Mouse (Mus musculus): Measurements from ENCODE around the gene Gm13698. TPM values are rescaled to one million over a fixed set of nuclear protein-coding genes. Genes with fewer than 3 reads are reported as not detected.
A peak's percentile ranks its signal among the peaks of the same experiment; 100 is the strongest.
"Not testable (repeated sequence)": the region's sequence is repeated elsewhere in the genome, so short reads cannot be mapped to it uniquely, and the experiment has no call there.

Gene Gm13698
- total RNA-seq (2021), result 1 to 10 TPM; 2.0 to 2.1 TPM
- long read RNA-seq, experiment 1, result 0 reads
- long read RNA-seq, experiment 2, result 0 reads

DNA sequence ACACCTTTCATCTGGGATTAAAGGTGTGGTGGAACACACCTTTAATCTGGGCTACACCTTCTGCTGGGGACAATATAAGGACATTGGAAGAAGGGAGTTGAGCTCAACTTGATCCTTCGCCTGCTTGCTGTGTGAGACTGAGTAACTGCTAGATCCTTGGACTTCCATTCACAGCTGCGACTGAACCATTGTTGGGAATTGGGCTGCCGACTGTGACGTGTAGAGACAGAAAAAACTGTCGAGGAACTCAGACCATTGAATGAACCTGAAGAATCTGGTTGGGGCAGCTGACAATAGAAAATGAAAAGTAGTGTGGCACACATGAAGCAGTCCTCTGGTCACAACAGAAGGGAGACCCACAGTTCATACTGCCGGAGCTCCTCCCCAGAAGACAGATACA lies at the start of gene Gm13698:
Gene Gm13698, plus strand, starts transcription at position 301 of the 400 bp plus-strand sequence.
- not testable (repeated sequence) for DNase-seq (ENCODE audit: low spot score in 2 of 2); H3K4me3 ChIP-seq; H3K27ac ChIP-seq

DNA sequence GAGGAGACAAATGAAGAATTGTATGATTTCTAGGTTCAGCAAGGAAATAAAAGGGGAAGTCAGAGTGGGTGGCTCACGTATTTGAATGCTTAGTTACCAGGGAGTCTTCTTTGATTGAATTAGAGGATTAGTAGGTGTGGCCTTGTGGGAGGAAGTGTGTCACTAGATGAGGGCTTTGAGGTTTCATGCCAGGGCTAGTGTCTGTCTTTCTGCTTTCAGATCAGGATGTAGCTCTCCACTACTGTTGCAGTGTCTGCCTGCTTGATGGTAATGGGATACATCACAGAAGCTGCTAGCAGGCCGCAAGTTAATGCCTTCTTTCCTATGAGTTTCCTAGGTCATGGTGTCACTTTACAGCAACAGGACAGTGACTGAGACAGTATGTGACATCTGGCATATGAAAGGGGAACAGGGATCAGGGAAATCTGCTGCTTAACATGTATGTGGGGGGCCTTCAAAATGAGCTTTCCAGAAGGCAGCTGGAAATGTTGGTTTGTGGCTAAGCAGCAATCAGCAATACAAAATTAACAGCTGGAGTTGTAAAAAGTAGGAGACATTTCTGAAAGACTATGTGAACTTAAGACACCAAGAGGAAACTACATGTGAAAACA lies 25.9 kb upstream of the Gm13698 start:
- H3K27ac ChIP-seq, result no peak overlapping the region
- no peak for TF ChIP-seq CTCF (conservative IDR thresholded peaks at IDR 0.05)
- no peak for DNase-seq (ENCODE audit: low spot score in 2 of 2)
- no peak overlapping the region for H3K4me3 ChIP-seq

DNA sequence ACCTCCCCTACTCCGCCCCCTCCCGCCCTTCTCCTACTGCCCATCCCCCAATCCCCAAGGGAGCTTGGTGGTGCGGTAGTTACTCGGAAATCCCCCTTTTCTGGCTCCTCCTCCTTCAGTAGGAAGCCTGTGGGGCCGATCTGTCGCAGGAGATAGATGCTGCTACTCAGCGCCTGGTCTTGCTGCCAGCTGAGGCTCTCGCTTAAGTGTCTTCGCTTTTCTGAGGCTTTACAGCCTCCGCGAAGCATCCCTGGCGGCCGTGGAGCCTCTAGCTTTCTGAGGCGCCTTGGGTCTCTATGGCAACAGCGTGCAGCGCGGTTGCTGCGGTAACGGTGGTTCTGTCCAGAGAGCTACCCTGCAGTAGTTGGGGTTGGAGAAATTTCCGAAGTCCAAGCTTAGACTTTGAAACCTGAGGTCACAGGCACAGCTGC lies 14.5 kb upstream of the Gm13698 start, which contains the start of gene Zswim2:
Gene Zswim2, minus strand, starts transcription at position 298 of the 431 bp plus-strand sequence.
- Histone ChIP-seq H3K4me3 (peak within 1 kb of the TSS; percentile 53), H3K27ac (peak within 1 kb of the TSS; percentile 78)
- no peak; the same call in none of the 2 replicates for TF ChIP-seq CTCF (conservative IDR thresholded peaks at IDR 0.05)
- peak; percentile 88 to 93 for DNase-seq (ENCODE audit: low spot score in 2 of 2)

DNA sequence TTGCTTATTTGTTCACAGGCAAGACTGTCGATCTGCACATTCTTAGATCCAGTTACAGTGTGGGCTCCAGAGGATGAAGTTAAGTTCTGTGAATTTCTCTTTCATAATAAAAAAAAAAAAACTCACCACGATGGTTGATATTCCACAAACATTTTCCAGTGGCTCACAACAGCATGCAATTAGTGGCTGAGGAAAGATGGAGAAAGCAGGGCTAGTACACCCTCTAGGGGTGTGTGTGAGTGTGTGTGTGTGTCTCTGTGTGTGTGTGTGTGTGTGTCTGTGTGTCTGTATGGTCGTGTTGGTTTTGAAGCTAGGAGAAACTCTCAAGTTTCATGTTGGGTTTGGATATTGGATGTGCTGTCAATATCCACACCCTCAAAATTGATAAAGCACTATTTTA lies 14.1 kb upstream of the Gm13698 start:
- DNase-seq (ENCODE audit: low spot score in 2 of 2), result no peak
- Histone ChIP-seq H3K27ac (peak overlapping the region; percentile 78), H3K4me3 (peak overlapping the region; percentile 53)
- no peak for TF ChIP-seq CTCF (conservative IDR thresholded peaks at IDR 0.05)

DNA sequence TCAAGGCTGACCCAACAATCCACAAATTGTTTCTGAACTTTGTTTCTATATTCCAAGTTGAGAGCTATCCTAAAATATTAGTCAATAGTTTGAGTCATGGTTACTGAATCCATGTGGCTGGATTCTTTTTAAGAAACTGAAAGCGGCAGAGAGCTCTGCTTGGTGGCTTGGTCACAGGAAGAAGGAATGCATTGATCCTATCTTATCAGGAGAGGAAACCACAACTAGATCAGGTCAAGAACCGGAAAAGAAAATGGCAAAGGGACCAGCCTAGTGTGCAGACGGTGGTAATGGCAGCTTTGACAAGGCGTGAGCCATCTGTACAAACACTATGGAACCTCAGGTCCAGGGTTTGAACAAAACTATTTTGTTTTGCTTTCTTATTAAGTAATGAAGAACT lies 13.7 kb upstream of the Gm13698 start:
- no peak overlapping the region for H3K4me3 ChIP-seq
- DNase-seq (ENCODE audit: low spot score in 2 of 2), result no peak
- peak overlapping the region; percentile 78 for H3K27ac ChIP-seq
- no peak for TF ChIP-seq CTCF (conservative IDR thresholded peaks at IDR 0.05)

DNA sequence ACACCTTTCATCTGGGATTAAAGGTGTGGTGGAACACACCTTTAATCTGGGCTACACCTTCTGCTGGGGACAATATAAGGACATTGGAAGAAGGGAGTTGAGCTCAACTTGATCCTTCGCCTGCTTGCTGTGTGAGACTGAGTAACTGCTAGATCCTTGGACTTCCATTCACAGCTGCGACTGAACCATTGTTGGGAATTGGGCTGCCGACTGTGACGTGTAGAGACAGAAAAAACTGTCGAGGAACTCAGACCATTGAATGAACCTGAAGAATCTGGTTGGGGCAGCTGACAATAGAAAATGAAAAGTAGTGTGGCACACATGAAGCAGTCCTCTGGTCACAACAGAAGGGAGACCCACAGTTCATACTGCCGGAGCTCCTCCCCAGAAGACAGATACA lies 5.7 kb downstream of the Gm13698 start, which contains the start of gene Gm13693:
Gene Gm13693, plus strand, starts transcription at position 301 of the 400 bp plus-strand sequence.
- H3K27ac ChIP-seq; DNase-seq (ENCODE audit: low spot score in 2 of 2); H3K4me3 ChIP-seq: not testable (repeated sequence)

DNA sequence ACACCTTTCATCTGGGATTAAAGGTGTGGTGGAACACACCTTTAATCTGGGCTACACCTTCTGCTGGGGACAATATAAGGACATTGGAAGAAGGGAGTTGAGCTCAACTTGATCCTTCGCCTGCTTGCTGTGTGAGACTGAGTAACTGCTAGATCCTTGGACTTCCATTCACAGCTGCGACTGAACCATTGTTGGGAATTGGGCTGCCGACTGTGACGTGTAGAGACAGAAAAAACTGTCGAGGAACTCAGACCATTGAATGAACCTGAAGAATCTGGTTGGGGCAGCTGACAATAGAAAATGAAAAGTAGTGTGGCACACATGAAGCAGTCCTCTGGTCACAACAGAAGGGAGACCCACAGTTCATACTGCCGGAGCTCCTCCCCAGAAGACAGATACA lies 11.5 kb downstream of the Gm13698 start, which contains the start of gene Gm13695:
Gene Gm13695, plus strand, starts transcription at position 301 of the 400 bp plus-strand sequence.
- H3K27ac ChIP-seq; H3K4me3 ChIP-seq; DNase-seq (ENCODE audit: low spot score in 2 of 2): not testable (repeated sequence)

DNA sequence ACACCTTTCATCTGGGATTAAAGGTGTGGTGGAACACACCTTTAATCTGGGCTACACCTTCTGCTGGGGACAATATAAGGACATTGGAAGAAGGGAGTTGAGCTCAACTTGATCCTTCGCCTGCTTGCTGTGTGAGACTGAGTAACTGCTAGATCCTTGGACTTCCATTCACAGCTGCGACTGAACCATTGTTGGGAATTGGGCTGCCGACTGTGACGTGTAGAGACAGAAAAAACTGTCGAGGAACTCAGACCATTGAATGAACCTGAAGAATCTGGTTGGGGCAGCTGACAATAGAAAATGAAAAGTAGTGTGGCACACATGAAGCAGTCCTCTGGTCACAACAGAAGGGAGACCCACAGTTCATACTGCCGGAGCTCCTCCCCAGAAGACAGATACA lies 17.3 kb downstream of the Gm13698 start, which contains the start of gene Gm13696:
Gene Gm13696, plus strand, starts transcription at position 301 of the 400 bp plus-strand sequence.
- not testable (repeated sequence) for DNase-seq (ENCODE audit: low spot score in 2 of 2); H3K27ac ChIP-seq; H3K4me3 ChIP-seq

DNA sequence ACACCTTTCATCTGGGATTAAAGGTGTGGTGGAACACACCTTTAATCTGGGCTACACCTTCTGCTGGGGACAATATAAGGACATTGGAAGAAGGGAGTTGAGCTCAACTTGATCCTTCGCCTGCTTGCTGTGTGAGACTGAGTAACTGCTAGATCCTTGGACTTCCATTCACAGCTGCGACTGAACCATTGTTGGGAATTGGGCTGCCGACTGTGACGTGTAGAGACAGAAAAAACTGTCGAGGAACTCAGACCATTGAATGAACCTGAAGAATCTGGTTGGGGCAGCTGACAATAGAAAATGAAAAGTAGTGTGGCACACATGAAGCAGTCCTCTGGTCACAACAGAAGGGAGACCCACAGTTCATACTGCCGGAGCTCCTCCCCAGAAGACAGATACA lies 23.1 kb downstream of the Gm13698 start, which contains the start of gene Gm13694:
Gene Gm13694, plus strand, starts transcription at position 301 of the 400 bp plus-strand sequence.
- not testable (repeated sequence) for H3K27ac ChIP-seq; DNase-seq (ENCODE audit: low spot score in 2 of 2)

DNA sequence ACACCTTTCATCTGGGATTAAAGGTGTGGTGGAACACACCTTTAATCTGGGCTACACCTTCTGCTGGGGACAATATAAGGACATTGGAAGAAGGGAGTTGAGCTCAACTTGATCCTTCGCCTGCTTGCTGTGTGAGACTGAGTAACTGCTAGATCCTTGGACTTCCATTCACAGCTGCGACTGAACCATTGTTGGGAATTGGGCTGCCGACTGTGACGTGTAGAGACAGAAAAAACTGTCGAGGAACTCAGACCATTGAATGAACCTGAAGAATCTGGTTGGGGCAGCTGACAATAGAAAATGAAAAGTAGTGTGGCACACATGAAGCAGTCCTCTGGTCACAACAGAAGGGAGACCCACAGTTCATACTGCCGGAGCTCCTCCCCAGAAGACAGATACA lies 28.9 kb downstream of the Gm13698 start, which contains the start of gene Gm13697:
Gene Gm13697, plus strand, starts transcription at position 301 of the 400 bp plus-strand sequence.
- H3K4me3 ChIP-seq; DNase-seq (ENCODE audit: low spot score in 2 of 2); H3K27ac ChIP-seq: not testable (repeated sequence)

More for the DNA sequence above, 23.1 kb downstream of the Gm13698 start, which contains the start of gene Gm13694:
- H3K4me3 ChIP-seq, result not testable (repeated sequence)

DNA sequence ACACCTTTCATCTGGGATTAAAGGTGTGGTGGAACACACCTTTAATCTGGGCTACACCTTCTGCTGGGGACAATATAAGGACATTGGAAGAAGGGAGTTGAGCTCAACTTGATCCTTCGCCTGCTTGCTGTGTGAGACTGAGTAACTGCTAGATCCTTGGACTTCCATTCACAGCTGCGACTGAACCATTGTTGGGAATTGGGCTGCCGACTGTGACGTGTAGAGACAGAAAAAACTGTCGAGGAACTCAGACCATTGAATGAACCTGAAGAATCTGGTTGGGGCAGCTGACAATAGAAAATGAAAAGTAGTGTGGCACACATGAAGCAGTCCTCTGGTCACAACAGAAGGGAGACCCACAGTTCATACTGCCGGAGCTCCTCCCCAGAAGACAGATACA lies 34.8 kb downstream of the Gm13698 start, which contains the start of gene Gm13691:
Gene Gm13691, plus strand, starts transcription at position 301 of the 400 bp plus-strand sequence.
- not testable (repeated sequence) for H3K4me3 ChIP-seq; H3K27ac ChIP-seq; DNase-seq (ENCODE audit: low spot score in 2 of 2)

DNA sequence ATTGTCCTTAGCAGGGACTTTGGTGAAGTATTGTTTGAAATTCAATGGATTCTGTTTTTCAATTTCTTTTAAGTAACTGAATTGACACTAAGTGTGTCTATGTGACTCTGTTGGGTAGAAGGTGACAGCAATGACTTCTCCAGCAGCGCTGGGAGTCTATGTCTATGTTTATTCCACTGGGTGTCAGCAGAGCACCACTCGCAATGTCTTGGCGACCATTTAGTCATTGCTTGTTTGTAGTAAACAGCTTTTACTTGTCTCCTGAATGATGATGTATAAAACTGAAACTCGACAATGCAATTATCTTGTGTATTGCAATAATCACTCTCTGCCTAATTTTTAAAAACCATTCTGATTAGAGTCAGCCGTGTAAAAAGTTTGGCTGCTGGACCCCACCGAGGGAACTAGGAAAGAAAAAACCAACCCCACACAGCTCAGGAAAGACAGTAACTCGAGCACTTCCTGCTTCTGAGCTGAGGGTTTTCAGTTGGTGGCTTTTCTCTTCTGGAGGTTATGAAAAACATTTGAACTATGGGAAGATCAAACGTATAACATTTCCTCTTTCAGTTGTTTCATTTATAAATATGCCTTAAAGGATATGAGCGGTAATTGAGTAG lies 38.3 kb downstream of the Gm13698 start:
- H3K4me3 ChIP-seq, result peak overlapping the region; percentile 39
- not testable (repeated sequence) for H3K27ac ChIP-seq; DNase-seq (ENCODE audit: low spot score in 2 of 2)

DNA sequence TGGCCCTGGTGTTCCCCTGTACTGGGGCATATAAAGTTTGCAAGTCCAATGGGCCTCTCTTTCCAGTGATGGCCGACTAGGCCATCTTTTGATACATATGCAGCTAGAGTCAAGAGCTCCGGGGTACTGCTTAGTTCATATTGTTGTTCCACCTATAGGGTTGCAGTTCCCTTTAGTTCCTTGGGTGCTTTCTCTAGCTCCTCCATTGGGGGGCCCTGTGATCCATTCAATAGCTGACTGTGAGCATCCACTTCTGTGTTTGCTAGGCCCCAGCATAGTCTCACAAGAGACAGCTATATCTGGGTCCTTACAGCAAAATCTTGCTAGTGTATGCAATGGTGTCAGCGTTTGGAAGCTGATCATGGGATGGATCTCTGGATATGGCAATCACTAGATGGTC lies 39.0 kb downstream of the Gm13698 start:
- H3K27ac ChIP-seq; DNase-seq (ENCODE audit: low spot score in 2 of 2); H3K4me3 ChIP-seq: not testable (repeated sequence)

Other genes starting within 250 kb of the Gm13698 start
- gene Itgav, start 231.3 kb upstream of the Gm13698 start, total RNA-seq (2021), result 10 to 100 TPM; 68.7 to 69.5 TPM
- 100 to 1,000 TPM; 196 to 206 TPM for gene Fam171b, start 143.1 kb upstream of the Gm13698 start, total RNA-seq (2021)
- gene Zswim2, start 14.5 kb upstream of the Gm13698 start, total RNA-seq (2021), result not detected
- 1 to 10 TPM; 2.0 to 2.1 TPM for gene Gm13693, start 5.8 kb downstream of the Gm13698 start, total RNA-seq (2021)
- not detected for gene Gm13695, start 11.6 kb downstream of the Gm13698 start, total RNA-seq (2021)
- gene Gm13696, start 17.4 kb downstream of the Gm13698 start, total RNA-seq (2021), result 1 to 10 TPM; 2.0 to 2.1 TPM
- gene Gm13694, start 23.2 kb downstream of the Gm13698 start, total RNA-seq (2021), result 1 to 10 TPM; 2.0 to 2.1 TPM
- 1 to 10 TPM; 2.0 to 2.1 TPM for gene Gm13697, start 29.1 kb downstream of the Gm13698 start, total RNA-seq (2021)
- gene Gm13691, start 34.9 kb downstream of the Gm13698 start, total RNA-seq (2021), result 1 to 10 TPM; 2.0 to 2.1 TPM

All from layer of hippocampus, adult 2 months (tissue).